Mouse (Mus musculus) cerebellum, adult 18-20 months (tissue): ENCODE results near the gene Mrgbp.

Experiments used
- DNase-seq, 2 experiments: peaks; one replicate each; pipeline ENCODE4 v3.0.0; 2021

Gene Mrgbp

DNA sequence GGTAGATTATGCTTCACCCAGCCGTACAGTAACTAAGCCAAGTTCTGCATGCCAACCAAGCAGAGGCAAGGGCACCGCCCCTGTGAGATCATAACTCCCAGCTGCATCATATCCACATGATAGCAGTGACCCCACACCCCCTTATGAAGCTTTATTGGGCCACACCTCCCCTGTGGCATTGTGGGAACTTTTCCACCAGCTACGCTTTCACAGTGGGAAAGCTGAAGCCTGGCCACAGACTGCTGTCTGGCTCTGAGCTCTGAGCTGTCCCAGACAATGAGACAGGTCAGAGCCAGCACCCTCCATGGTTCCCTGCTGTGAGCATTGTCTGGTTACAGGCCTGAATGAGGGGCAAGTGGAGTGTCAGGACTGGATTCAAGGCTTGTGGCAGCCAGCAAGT lies at the start of gene Mrgbp:
Mrgbp (plus strand) TSS at position 303 of the 400 bp plus-strand sequence.
- DNase-seq = no peak

DNA sequence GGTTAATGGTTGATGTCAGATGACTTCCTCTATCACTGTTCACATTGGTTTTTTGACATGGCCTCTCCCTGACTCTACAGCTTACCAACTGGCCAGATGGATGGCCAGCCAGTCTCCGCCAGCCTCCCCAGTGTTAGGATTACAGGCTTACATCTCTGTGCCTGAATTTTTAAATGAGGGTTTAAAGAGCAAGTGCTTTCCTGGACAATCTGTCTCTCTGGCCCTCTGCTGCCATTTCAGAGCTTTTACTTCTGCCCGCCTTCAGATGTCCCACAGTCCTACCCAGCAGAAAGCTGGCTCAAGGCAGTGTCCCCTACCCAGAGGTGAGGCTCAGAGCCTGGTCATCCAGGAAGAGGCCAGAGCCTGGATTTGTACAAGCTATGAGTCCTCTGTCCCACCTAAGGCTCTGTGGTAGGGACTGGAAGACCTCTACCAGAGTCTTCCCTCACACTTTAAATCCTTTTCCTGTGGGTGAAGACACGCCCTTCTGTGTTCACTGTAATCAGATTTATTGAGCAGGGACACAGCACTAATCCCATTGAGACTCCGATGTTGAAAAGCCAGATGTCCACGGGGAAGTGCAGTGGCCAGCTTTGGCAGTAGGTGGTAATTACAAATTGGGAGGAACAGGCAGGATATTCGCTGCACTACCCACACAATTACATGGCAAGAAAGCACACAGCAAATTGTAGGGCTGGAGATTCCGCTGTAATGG lies 49.3 kb upstream of the Mrgbp start:
- no peak for DNase-seq

DNA sequence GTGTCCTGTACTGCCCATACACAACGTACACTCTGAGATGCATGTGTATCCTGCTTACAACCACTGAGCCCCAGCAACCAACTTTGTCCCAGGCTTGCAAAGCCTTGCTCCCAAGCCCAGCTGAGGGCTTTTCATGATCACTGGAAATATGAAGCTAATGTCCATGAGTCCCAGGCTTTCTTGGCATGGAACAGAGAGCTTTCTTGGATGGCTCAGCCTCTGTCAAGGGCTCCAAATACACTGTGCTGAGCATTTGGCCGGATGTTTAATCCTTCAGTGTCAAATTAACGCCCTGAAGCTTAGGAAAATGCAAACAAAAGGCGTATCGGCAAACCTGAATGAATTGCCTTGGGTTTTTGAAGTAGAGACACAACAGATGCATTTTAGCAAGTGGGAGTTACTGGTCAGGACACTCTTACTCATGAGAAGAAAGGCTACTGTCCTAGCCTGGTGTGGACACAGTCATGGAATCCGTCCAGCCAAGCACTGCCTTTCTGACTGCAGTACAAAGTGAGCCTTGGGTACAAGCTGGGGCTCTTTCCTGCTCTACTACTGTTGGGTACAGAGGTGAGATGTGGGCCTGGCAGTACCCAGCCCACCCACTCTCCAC lies 48.6 kb upstream of the Mrgbp start:
- no peak for DNase-seq

GRCm38 (mm10) chr2:180533237-180533636 lies 47.9 kb upstream of the Mrgbp start:
- no peak for DNase-seq

DNA sequence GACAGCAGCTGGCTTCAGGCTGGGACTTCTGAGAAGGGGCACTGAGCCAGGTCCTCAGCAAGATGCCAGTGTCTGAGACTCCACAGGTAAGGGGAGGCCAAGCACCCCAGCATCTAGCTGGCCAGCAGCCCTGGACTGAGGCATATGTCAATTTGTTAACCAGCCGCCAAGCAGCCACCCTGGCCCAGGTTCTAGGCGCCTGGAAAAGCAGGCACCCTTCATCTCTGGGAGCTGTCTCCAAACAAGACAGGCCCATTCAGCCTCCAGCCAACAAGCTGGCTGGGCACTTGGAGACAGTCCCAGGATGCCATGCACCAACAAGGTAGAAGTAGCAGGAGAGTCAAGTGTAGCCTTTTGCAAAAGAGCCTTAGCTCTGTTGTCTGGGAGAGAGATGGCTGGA lies 37.4 kb upstream of the Mrgbp start:
- DNase-seq = no peak

DNA sequence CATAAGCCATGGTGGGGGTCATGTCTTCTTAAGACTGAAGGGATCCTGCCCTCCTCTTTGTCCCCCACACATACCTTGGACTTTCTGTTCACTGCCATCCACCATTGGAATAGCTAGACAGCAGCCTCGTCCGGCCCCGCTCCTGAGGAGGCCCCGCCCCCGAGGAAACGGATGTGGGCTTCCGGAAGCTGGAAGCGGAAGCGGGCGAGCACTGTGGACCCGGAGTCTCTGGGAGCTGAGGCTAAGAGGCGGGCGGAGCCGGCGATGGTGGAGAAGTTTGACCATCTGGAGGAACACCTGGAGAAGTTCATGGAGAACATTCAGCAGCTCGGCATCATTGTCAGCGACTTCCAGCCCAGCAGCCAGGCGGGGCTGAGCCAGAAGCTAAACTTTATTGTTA lies 36.1 kb upstream of the Mrgbp start:
- no peak for DNase-seq

DNA sequence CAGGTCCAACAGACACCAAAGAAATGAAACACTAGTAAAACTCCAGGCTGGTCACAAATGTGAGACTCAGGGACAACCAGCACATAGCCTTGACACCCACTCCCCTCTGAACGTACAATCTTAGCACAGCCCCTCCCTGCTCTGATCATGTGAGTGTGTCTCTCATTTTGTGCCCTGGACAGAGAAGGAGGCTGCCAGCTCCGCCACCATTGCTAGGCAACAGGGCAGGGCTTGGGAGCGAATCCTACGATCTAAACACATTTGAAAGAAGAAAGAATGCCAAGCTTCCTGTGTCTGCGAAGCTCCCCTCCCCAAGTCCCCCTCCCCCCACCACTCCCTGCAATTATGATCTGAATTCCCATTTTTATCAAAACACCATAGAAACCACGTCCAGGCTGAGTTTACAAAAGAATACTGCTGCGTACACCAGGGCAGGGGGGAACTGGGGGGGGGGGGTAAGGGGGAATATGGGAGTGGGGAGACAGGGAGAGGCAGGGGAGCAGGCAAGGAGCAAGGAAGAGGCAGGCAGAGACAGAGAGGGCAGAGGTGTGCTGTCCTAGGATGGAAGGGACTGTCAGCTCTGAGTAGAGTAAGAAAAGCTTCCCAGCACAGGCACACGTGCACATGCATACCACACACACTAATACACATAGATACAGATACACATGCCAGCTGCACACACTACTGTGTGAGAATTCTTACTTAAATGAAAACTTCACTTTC lies 33.6 kb upstream of the Mrgbp start:
- DNase-seq = no peak

- DNase-seq = no peak
Observed at GRCm38 (mm10) chr2:180552340-180552739, 28.8 kb upstream of the Mrgbp start.

DNA sequence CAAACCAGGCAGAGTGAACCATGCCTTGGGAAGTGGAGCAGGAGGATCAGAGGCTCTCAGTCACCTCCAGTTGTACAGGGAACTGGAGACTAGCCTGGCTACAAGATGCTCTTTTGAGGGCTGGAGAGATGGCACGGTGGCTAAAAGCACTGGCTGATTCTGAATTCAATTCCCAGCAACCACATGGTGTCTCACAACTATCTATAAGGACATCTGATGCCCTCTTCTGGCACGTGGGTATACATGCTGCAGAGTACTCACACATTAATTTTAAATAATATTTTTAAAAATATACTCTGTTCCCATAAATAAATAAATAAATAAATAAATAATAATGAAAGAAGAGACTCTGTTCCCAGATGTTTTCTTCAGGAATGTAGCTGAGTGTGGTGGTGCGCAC lies 25.9 kb upstream of the Mrgbp start:
- DNase-seq = no peak

GRCm38 (mm10) chr2:180556470-180556869 lies 24.6 kb upstream of the Mrgbp start:
- DNase-seq = no peak

DNA sequence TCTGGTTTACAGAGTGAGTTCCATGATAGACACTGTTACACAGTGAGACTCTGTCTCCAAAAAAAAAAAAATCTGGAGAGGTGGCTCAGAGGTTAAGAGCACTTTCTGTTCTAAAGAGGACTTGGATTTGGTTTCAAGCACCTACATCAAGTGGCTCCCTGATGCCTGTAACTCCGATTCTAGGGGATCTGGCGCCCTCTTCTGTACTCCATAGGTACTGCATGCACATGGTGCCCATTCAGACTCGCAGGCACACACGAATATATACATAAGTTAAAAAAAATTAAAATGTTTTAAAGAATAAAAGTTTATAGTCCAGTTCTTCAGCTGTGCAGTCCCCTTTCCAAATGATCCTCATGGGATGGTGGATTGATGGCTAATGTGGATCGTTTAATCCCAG lies 20.9 kb upstream of the Mrgbp start:
- DNase-seq = no peak

GRCm38 (mm10) chr2:180562146-180562545 lies 19.0 kb upstream of the Mrgbp start:
- DNase-seq = no peak

DNA sequence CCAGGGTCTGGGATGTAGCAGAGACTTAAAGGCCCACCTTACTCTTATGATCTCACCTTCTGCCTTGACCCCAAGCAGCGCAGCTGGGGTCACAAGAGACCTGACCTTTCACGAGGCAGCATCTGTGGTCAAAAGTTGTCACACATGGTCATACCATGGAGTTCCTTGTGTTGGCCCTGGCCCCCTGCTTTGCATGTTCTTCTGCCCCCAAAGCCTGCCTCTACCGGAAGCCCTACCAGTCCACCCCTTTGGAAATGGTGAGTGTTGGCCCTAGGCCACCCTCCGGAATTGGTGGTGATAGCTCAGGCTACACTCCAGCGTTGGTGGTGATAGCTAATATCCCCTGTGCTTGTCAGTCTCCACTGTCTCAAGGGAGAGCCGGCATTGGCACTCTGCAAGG lies 17.8 kb upstream of the Mrgbp start:
- DNase-seq = no peak

GRCm38 (mm10) chr2:180563841-180564240 lies 17.3 kb upstream of the Mrgbp start:
- DNase-seq = no peak

- peak; percentile 57 to 71 for DNase-seq
Observed at GRCm38 (mm10) chr2:180566240-180566913, 14.7 kb upstream of the Mrgbp start.

GRCm38 (mm10) chr2:180569028-180569643 lies 12.0 kb upstream of the Mrgbp start:
- no peak for DNase-seq

GRCm38 (mm10) chr2:180576482-180576881 lies 4.6 kb upstream of the Mrgbp start:
- DNase-seq = no peak

GRCm38 (mm10) chr2:180578686-180579085 lies 2.4 kb upstream of the Mrgbp start:
- DNase-seq = peak; percentile 66 to 72

DNA sequence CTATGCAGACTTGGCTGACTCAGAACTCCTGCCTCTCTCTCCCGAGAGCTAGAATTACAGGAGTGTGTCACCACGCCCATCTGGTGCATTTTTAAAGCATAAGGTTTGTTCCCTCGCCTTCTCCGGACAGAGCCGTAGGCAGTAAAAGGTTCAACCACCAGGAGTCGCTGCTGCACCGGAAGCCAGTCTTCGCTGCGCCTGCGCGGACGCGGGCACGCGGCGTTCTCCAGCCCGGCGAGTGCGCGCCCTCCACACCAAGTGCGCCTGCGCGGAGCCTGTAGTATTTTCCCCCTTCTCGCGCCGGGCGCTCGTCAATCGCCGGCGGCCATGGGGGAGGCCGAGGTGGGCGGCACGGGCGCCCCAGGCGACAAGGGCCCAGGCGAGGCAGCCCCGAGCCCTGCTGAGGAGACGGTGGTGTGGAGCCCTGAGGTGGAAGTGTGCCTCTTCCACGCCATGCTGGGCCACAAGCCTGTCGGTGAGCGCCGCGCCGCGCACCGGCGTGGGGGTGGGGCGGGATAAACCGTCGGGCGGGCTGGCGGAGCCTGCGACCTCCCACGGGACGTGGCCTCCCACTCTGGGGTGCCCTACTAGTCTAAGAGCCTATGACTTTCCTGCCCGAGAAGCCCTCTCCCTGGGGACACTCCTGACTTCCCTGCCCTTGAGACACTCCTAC lies 1.5 kb downstream of the Mrgbp start:
- peak; percentile 96 to 100 for DNase-seq

- peak in 1 of 2 experiments; percentile 28 for DNase-seq
Observed at GRCm38 (mm10) chr2:180583154-180583507, 2.0 kb downstream of the Mrgbp start.

GRCm38 (mm10) chr2:180588736-180589122 lies 7.6 kb downstream of the Mrgbp start:
- DNase-seq = no peak

GRCm38 (mm10) chr2:180589123-180589831 lies 8.2 kb downstream of the Mrgbp start, which contains the start of gene Ogfr:
TSS of gene Ogfr (plus strand) at chr2:180589245.
- DNase-seq = peak; percentile 74 to 82
